Mouse (Mus musculus) layer of hippocampus, adult 2 months (tissue): ENCODE results near the gene Sh3bp4. TPM values are rescaled to one million over a fixed set of nuclear protein-coding genes. Genes with fewer than 3 reads are reported as not detected.

Experiments
- DNase-seq, 2 experiments: peaks; one replicate each; pipeline ENCODE4 v3.0.0; 2022; ENCODE audit warnings: low spot score in 2 of 2
- H3K27ac ChIP-seq: fragments of 200-600 bp; 2 replicates; pipeline ENCODE4 v1.8.1; 2022
- H3K4me3 ChIP-seq: fragments of 200-600 bp; 2 replicates; pipeline ENCODE4 v1.8.1; 2022; ENCODE audit warnings: mild to moderate bottlenecking
- CTCF ChIP-seq: fragments of 200-600 bp; conservative IDR thresholded peaks from 2 replicates; pipeline ENCODE4 v1.8.1; 2022; ENCODE audit warnings: antibody characterized with exemption, mild to moderate bottlenecking, moderate library complexity
- total RNA-seq, 2 experiments: library from RNA; stranded (reverse); gene quantifications; 2 replicates each; pipeline ENCODE4 v1.2.3; 2021

The Sh3bp4 gene
- total RNA-seq, 2 experiments from 2014 or later, result 21.9 to 24.8 TPM

DNA sequence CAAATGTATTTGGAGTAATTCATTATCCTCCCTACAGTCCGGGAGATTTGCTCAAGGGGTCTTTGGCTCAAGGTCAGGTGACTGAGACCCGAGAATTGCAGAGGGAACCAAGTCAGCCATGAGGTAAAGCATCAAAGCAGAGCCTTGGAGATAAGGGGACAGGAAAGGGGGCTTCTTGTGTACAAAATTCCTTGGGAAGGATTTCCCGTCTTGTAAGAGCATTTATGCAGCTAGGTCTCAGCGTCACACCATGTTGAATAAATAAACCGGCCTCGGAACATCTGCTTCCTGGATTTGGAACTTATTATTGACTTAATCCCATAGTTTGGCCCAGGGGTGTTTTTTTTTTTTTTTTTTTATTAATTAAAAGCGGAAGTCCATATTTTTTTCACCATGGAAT, 120.4 kb downstream of the Sh3bp4 start:
- Histone ChIP-seq H3K4me3 (no peak overlapping the region), H3K27ac (peak overlapping the region; percentile 64)
- no peak for TF ChIP-seq CTCF
- DNase-seq, result no peak

- TF ChIP-seq CTCF, result peak; percentile 85
- Histone ChIP-seq H3K27ac (peak overlapping the region; percentile 59; the same call in 1 of the 2 replicates), H3K4me3 (no peak overlapping the region)
- DNase-seq, result peak in 1 of 2 experiments; percentile 53
Observed at GRCm38 (mm10) chr1:89191127-89191740, 121.0 kb downstream of the Sh3bp4 start.

DNA sequence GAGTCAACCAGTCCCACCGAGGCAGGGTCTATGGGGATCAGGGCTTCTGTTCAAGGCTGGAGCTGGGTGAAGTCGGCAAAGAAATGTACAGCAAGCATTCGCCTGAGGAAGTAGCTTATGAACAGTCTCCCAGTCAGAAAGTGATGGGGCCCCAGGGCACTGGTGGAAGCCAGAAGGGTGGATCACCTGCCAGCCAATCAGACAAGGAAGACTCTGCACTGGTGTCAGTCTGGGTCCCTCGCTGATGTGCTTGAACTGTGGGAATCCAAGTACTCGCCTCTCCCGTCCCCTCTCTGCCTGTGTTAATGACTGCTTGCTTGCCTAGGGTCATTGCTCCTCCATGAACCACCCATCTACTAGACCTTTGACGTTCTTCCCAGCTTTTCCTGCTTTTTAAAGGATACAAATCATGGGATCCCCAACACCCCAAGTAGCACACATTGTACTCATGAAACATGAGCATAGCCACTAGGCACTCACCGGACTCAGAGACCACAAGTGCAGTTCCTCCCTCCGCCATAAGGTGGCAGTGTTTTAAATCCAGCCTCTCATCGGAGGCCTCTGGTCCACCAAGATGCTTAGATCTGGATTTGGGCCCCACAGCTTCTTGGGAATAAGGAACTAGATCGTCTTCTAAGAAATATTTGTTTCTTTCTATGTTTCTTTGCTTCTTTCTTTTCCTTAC, 122.5 kb downstream of the Sh3bp4 start:
- TF ChIP-seq CTCF, result peak; percentile 82

DNA sequence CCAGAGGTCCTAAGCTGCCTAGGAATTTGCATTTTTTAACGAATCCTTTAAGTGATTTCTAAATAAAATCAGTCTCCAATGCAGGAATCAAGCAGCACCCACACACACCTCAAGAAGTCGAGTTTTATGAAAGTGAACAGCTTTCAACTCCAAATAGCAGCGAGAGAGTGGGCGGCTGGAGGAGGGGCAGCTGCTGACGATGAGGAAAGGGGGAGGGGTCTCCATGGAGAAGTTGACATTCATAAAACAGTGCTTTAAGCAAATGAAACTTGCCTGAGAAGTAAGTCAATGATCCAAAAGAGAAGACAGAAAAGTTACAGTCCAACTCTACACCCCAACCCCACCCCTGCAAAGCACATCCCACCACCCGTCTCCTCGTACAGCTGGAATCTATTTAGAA, 123.4 kb downstream of the Sh3bp4 start:
- no peak for TF ChIP-seq CTCF
- H3K4me3 ChIP-seq, result no peak overlapping the region
- peak; percentile 37 to 39 for DNase-seq
- no peak overlapping the region for H3K27ac ChIP-seq

More for the DNA sequence above, 122.5 kb downstream of the Sh3bp4 start:
- DNase-seq, result no peak
- Histone ChIP-seq H3K4me3 (no peak overlapping the region), H3K27ac (no peak overlapping the region)

DNA sequence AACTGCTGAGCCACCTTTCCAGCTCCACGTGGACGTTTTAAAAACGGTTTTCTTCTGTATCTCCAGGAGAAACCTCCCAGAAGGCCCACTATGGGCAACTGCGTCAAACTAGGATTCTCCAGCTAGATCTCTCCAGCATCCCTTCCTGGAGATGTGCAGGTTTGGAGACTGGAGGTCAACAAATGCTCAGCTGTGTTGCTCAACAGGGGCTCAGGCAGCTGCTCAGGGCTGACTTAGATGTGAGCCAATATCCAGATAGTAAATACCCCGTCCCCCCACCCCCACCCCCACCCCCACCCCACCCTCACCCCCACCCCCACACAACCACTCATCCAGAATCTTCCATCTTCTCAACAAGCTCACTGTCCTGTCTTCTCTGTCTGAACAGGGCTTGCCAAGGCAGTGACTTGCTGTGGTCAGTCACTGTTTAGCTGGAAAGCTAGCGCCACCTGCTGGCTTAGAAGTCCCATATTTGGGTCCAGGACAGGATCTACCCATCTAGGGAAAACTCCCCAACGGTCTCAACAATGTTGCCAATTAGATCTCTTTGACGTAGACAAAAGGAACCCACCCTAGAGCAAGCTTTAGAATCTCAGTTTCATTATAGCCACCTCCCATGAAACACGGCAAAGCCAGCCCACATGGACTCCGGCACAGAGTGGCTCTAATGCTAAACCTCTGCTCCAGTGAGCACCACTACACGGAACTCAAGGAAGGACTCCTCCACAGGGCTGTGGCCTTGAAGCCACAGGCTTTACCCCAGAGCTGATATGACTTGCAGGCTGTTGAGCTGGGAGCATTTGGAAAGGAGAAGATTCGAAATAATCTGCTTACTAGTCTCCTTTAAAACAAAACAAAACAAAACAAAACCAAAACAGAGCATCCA, 125.9 kb downstream of the Sh3bp4 start:
- peak; percentile 72 to 87 for DNase-seq
- Histone ChIP-seq H3K4me3 (no peak overlapping the region), H3K27ac (no peak overlapping the region)
- TF ChIP-seq CTCF, result peak; percentile 81
